Mouse (Mus musculus) forebrain, postnatal 0 days (tissue): ENCODE data around the gene Gm13694. TPM values are rescaled to one million over a fixed set of nuclear protein-coding genes. Genes with fewer than 3 reads are reported as not detected.
A peak's percentile ranks its signal among the peaks of the same experiment; 100 is the strongest.
"Not testable (repeated sequence)": the region's sequence is repeated elsewhere in the genome, so short reads cannot be mapped to it uniquely, and the experiment has no call there.

Source experiments
- ATAC-seq: fragments of 200-750 bp; cut with Nextera tagmentation; 2 replicates; pipeline ENCODE4 v1.8.0; 2017; ENCODE audit warnings: mild to moderate bottlenecking, moderate library complexity
- DNase-seq: peaks from one replicate; pipeline ENCODE4 v3.0.0-alpha.2; 2015
- H3K27ac ChIP-seq: fragments of 300-500 bp; sonication (generic); 2 replicates; pipeline ENCODE4 v1.5.1; 2014; ENCODE audit warnings: low read depth, mild to moderate bottlenecking, antibody characterized with exemption, low read length, moderate library complexity, mixed read lengths
- H3K27me3 ChIP-seq: fragments of 300-500 bp; sonication (generic); 2 replicates; pipeline ENCODE4 v1.6.1; 2014; ENCODE audit warnings: mild to moderate bottlenecking, low read length, mixed read lengths; ENCODE audit not compliant: insufficient read depth
- H3K36me3 ChIP-seq: fragments of 300-500 bp; sonication (generic); 2 replicates; pipeline ENCODE4 v1.6.1; 2014; ENCODE audit warnings: mild to moderate bottlenecking, moderate library complexity; ENCODE audit not compliant: insufficient read depth
- H3K4me1 ChIP-seq: fragments of 300-500 bp; sonication (generic); 2 replicates; pipeline ENCODE4 v1.6.1; 2014; ENCODE audit warnings: antibody characterized with exemption; ENCODE audit not compliant: insufficient read depth
- H3K4me2 ChIP-seq: fragments of 300-500 bp; sonication (generic); 2 replicates; pipeline ENCODE4 v1.6.1; 2014; ENCODE audit warnings: low read depth, mild to moderate bottlenecking, moderate library complexity
- H3K4me3 ChIP-seq: fragments of 300-500 bp; sonication (generic); 2 replicates; pipeline ENCODE4 v1.5.1; 2014; ENCODE audit warnings: low read depth, low read length, mixed read lengths
- H3K9ac ChIP-seq: fragments of 300-500 bp; sonication (generic); 2 replicates; pipeline ENCODE4 v1.6.1; 2014; ENCODE audit warnings: mild to moderate bottlenecking
- H3K9me3 ChIP-seq: fragments of 300-500 bp; sonication (generic); 2 replicates; pipeline ENCODE4 v1.6.1; 2016; ENCODE audit warnings: low read length
- CTCF ChIP-seq: sonication (generic); IDR thresholded peaks from 2 replicates; pipeline ENCODE4 v1.5.1; 2016; ENCODE audit warnings: antibody characterized with exemption, control low read depth, low read depth
- WGBS: fragments of 180-500 bp; shearing (Covaris S2); extraction: QIAGEN DNeasy Blood & Tissue Kit; methylation state at CpG from one replicate; pipeline ENCODE4 v1.1.7; 2014; 5-methylcytosine and 5-hydroxymethylcytosine counted together
- polyA plus RNA-seq: library from polyadenylated mRNA; unstranded; fragments of >200 nt; fragmentation: Nextera tagmentation; extraction: Ambion mirVana; gene quantifications from 2 replicates; pipeline ENCODE4 v1.2.1, GENCODE M21; 2015
- total RNA-seq: library from RNA; depleted of rRNA; stranded (reverse); fragments of >200 nt; gene quantifications from 2 replicates; pipeline ENCODE4 v1.2.3, GENCODE M21; 2014; rRNA removed

The Gm13694 gene
- total RNA-seq (not detected in 2 replicates), polyA plus RNA-seq (not detected in 2 replicates)

GRCm38 (mm10) chr2:83978633-83979032 lies at the start of gene Gm13694:
Gene Gm13694, plus strand, starts transcription at chr2:83978933.
- not testable (repeated sequence) for H3K27ac ChIP-seq, H3K9ac ChIP-seq, H3K9me3 ChIP-seq, H3K4me2 ChIP-seq, H3K4me3 ChIP-seq, H3K36me3 ChIP-seq, ATAC-seq, DNase-seq, H3K4me1 ChIP-seq, H3K27me3 ChIP-seq
- no CpG with 5 or more reads among the region's 6 CpGs for WGBS

GRCm38 (mm10) chr2:83929478-83930088 lies 49.1 kb upstream of the Gm13694 start:
- Histone ChIP-seq H3K4me3 (no peak overlapping the region), H3K9ac (no peak overlapping the region), H3K27ac (no peak overlapping the region), H3K4me1 (no peaks in the 10 kb centered on the region), H3K4me2 (no peak overlapping the region), H3K27me3 (no peaks in the 10 kb centered on the region), H3K36me3 (no peaks in the 10 kb centered on the region), H3K9me3 (no peaks in the 10 kb centered on the region)
- TF ChIP-seq CTCF = no peak
- DNase-seq = no peak
- no peak for ATAC-seq
- 58% methylated on average over 2 of the region's 2 CpGs for WGBS

- H3K27ac ChIP-seq = peak within 1 kb of the TSS; percentile 50; the same call in 1 of the 2 replicates
- peak within 1 kb of the TSS; percentile 40 for H3K4me3 ChIP-seq
- no peaks in the 10 kb centered on the region for H3K4me1 ChIP-seq
- H3K9me3 ChIP-seq = no peaks in the 10 kb centered on the region
- peak within 1 kb of the TSS; percentile 61 for H3K4me2 ChIP-seq
- H3K36me3 ChIP-seq = no peaks in the 10 kb centered on the region
- peak within 1 kb of the TSS; percentile 44 for H3K9ac ChIP-seq
- under 1% methylated on average over 20 of the region's 20 CpGs for WGBS
- peak; percentile 91 for DNase-seq
- no peaks in the 10 kb centered on the region for H3K27me3 ChIP-seq
- ATAC-seq = peak; percentile 98
- TF ChIP-seq CTCF = peak; percentile 42
Measured at GRCm38 (mm10) chr2:83940931-83941361, 37.8 kb upstream of the Gm13694 start, which contains the start of gene Zswim2. Gene Zswim2, minus strand, starts transcription at chr2:83941228.

- ATAC-seq (peak; percentile 51), DNase-seq (no peak)
- Histone ChIP-seq H3K27ac (no peak overlapping the region), H3K27me3 (no peaks in the 10 kb centered on the region), H3K4me2 (peak overlapping the region; percentile 61), H3K4me3 (peak overlapping the region; percentile 40), H3K36me3 (no peaks in the 10 kb centered on the region), H3K4me1 (no peaks in the 10 kb centered on the region), H3K9ac (peak overlapping the region; percentile 44; the same call in 1 of the 2 replicates), H3K9me3 (no peaks in the 10 kb centered on the region)
- 23% methylated on average over 3 of the region's 3 CpGs for WGBS
- peak; percentile 41 for TF ChIP-seq CTCF
Measured at GRCm38 (mm10) chr2:83941378-83941777, 37.4 kb upstream of the Gm13694 start.

- 70% methylated on average over 4 of the region's 4 CpGs for WGBS
- no peak overlapping the region for H3K4me3 ChIP-seq
- DNase-seq (no peak), ATAC-seq (no peak)
- no peak overlapping the region for H3K4me2 ChIP-seq
- H3K27me3 ChIP-seq = no peaks in the 10 kb centered on the region
- no peak overlapping the region for H3K9ac ChIP-seq
- no peak overlapping the region for H3K27ac ChIP-seq
- no peak for TF ChIP-seq CTCF
- no peaks in the 10 kb centered on the region for H3K9me3 ChIP-seq
- no peaks in the 10 kb centered on the region for H3K4me1 ChIP-seq
- H3K36me3 ChIP-seq = no peaks in the 10 kb centered on the region
Measured at GRCm38 (mm10) chr2:83941792-83942191, 36.9 kb upstream of the Gm13694 start.

- not testable (repeated sequence) for H3K4me3 ChIP-seq, DNase-seq, H3K9ac ChIP-seq, H3K9me3 ChIP-seq, H3K36me3 ChIP-seq, H3K27ac ChIP-seq, H3K27me3 ChIP-seq, ATAC-seq, H3K4me2 ChIP-seq, H3K4me1 ChIP-seq
- WGBS = no CpG with 5 or more reads among the region's 6 CpGs
Measured at GRCm38 (mm10) chr2:83955393-83955792, 23.3 kb upstream of the Gm13694 start, which contains the start of gene Gm13698. Gene Gm13698, plus strand, starts transcription at chr2:83955693.

- WGBS = no CpG with 5 or more reads among the region's 6 CpGs
- H3K4me3 ChIP-seq, H3K4me1 ChIP-seq, H3K9me3 ChIP-seq, DNase-seq, H3K27ac ChIP-seq, ATAC-seq, H3K9ac ChIP-seq, H3K36me3 ChIP-seq, H3K4me2 ChIP-seq, H3K27me3 ChIP-seq: not testable (repeated sequence)
Measured at GRCm38 (mm10) chr2:83961203-83961602, 17.5 kb upstream of the Gm13694 start, which contains the start of gene Gm13693. Gene Gm13693, plus strand, starts transcription at chr2:83961503.

- not testable (repeated sequence) for H3K36me3 ChIP-seq, H3K9ac ChIP-seq, DNase-seq, H3K27ac ChIP-seq, H3K4me2 ChIP-seq, ATAC-seq, H3K27me3 ChIP-seq, H3K4me1 ChIP-seq, H3K4me3 ChIP-seq, H3K9me3 ChIP-seq
- WGBS = no CpG with 5 or more reads among the region's 6 CpGs
Measured at GRCm38 (mm10) chr2:83967013-83967412, 11.7 kb upstream of the Gm13694 start, which contains the start of gene Gm13695. Gene Gm13695, plus strand, starts transcription at chr2:83967313.

- not testable (repeated sequence) for H3K9me3 ChIP-seq, ATAC-seq
Measured at GRCm38 (mm10) chr2:83972823-83973222, 5.9 kb upstream of the Gm13694 start, which contains the start of gene Gm13696. Gene Gm13696, plus strand, starts transcription at chr2:83973123.

GRCm38 (mm10) chr2:83984443-83984842 lies 5.7 kb downstream of the Gm13694 start, which contains the start of gene Gm13697:
Gene Gm13697, plus strand, starts transcription at chr2:83984743.
- not testable (repeated sequence) for H3K4me2 ChIP-seq, ATAC-seq, H3K4me3 ChIP-seq, H3K9me3 ChIP-seq, H3K36me3 ChIP-seq, H3K27ac ChIP-seq, DNase-seq, H3K4me1 ChIP-seq, H3K27me3 ChIP-seq, H3K9ac ChIP-seq
- no CpG with 5 or more reads among the region's 6 CpGs for WGBS

More at GRCm38 (mm10) chr2:83972823-83973222, 5.9 kb upstream of the Gm13694 start, which contains the start of gene Gm13696:
- not testable (repeated sequence) for DNase-seq, H3K9ac ChIP-seq, H3K27ac ChIP-seq, H3K4me3 ChIP-seq, H3K36me3 ChIP-seq, H3K27me3 ChIP-seq, H3K4me1 ChIP-seq, H3K4me2 ChIP-seq
- WGBS = no CpG with 5 or more reads among the region's 6 CpGs
